Mouse (Mus musculus): ENCODE results near the gene Cep135. TPM values are rescaled to one million over a fixed set of nuclear protein-coding genes. Genes with fewer than 3 reads are reported as not detected.

Gene Cep135
- polyA plus RNA-seq (2014; fragmentation: Illumina TruSeq; extraction: RNeasy Lipid Tissue Mini Kit (QIAGEN cat#74804); ENCODE audit: low read depth, low replicate concordance): 7.1 TPM

DNA sequence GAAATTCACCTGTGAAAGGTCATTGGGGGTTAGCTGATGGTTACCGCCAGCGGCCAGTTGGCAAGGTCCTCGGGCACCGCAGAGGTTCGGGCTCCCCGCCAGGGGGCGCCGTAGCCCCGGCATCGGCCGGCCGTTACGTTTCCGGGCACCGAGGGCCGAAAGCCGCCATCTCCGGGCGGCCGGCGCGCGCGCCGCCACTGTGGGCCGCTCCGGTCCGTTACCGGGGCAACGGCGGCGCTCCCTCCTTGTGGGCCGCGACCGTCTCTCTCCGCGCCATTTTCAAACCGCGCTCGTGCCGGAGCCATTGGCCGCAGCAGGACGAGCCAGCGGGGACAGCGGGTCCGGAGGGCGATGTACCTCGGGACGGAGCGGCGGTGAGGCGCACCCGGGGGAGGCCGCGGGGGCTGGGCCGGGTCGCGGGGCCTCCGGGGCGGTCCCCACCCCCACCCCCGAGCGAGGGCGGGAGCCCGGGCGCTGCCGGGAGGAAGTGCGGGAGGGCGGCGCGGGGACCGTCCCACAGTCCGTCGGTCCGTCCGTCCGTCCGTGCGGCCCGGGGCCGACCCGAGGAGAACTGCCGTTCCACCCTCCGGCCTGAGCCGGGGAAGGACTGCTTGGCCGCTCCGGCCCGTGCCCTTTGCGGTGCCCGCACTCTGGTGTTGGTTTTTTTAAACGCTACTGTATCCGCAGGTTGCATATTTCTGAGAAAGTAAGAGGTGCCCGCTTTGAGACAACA, at the start of gene Cep135:
Gene Cep135 (plus strand): TSS at position 148 of the 733 bp plus-strand sequence.

DNA sequence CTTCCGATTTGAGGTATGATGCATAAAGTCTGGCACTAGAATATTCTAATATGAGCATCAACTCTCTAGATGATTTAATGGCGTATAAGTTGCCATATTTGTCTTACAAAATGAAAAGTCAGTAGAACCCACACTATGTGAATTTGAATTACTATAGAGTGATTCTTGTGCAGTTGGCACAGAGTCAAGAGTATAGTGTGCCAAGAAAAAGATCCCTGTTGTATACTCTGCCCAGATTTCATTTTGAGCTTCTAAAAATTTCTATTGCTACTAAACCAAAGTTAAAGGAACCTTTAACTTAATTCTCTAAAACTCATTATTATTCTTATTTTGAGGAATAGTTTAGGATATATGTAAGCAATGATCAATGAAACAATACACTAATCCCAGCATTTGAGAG, 67.7 kb downstream of the Cep135 start, which contains the start of gene C530008M17Rik:
Gene C530008M17Rik (plus strand): TSS at position 301 of the 400 bp plus-strand sequence.

Other genes with a start within 250 kb of the Cep135 start
- gene Nmu, start 224.9 kb upstream of the Cep135 start, polyA plus RNA-seq (2014; fragmentation: Illumina TruSeq; extraction: RNeasy Lipid Tissue Mini Kit (QIAGEN cat#74804); ENCODE audit: low read depth, low replicate concordance): not detected
- gene Gm7271, start 104.7 kb upstream of the Cep135 start, polyA plus RNA-seq (2014; fragmentation: Illumina TruSeq; extraction: RNeasy Lipid Tissue Mini Kit (QIAGEN cat#74804); ENCODE audit: low read depth, low replicate concordance): not detected
- 69.4 TPM for gene Exoc1, start 59.4 kb upstream of the Cep135 start, polyA plus RNA-seq (2014; fragmentation: Illumina TruSeq; extraction: RNeasy Lipid Tissue Mini Kit (QIAGEN cat#74804); ENCODE audit: low read depth, low replicate concordance)
- 0.08 TPM for gene C530008M17Rik, start 67.8 kb downstream of the Cep135 start, polyA plus RNA-seq (2014; fragmentation: Illumina TruSeq; extraction: RNeasy Lipid Tissue Mini Kit (QIAGEN cat#74804); ENCODE audit: low read depth, low replicate concordance)

All from kidney, adult 10 weeks (tissue).